Mouse (Mus musculus): ENCODE measurements at regions not wholly inside any gene's neighbourhood (a gene's known extent, or its start where the extent isn't known, plus 50 kb on each side); places are given as distances from the start of the nearest gene placed in this dataset.

DNA sequence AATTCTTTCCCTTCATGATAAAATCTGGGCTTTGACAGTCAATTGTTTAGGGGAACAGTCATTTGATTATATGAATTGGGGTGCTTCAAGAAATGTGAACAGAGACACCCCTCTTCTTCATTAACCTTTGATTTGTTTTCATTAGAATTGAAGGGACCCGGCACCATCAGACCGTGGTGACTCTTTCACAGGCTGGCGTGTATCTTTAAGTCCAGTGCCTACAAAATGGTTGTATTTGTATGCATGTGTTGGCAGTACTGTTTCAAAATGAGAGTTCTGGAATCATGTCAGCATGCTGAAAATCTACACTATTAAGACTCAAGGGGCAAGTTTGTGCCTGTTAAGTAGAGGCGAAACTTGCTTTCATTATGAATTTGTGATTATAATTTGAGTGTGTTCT, 108.2 kb downstream of the Ube2e3 start:
- TF ChIP-seq POLR2A (IDR thresholded peaks at IDR 0.05; ENCODE audit: low read depth, low read length) (no peak), CTCF (conservative IDR thresholded peaks at IDR 0.05; ENCODE audit: insufficient read depth, insufficient read length, low read depth, low read length) (no peak)

All from kidney, adult 2 months (tissue).